Mouse (Mus musculus) stomach, postnatal 0 days (tissue): ENCODE results near the gene Hoxc6. TPM values are rescaled to one million over a fixed set of nuclear protein-coding genes. Genes with fewer than 3 reads are reported as not detected.
A peak's percentile ranks its signal among the peaks of the same experiment; 100 is the strongest.

ENCODE experiments used
- ATAC-seq: fragments of 200-750 bp; cut with Nextera tagmentation; 2 replicates; pipeline ENCODE4 v1.8.0; 2017; ENCODE audit not compliant: low FRiP score, low TSS enrichment
- DNase-seq: peaks from one replicate; pipeline ENCODE4 v3.0.0-alpha.2; 2016; ENCODE audit warnings: low spot score
- H3K27ac ChIP-seq: fragments of 300-500 bp; sonication (generic); replicated peaks from 2 replicates; pipeline ENCODE4 v1.5.1; 2014; ENCODE audit warnings: mild to moderate bottlenecking, control low read depth
- H3K27me3 ChIP-seq: fragments of 300-500 bp; sonication (generic); 2 replicates; pipeline ENCODE4 v1.6.1; 2014; ENCODE audit warnings: low read length; ENCODE audit not compliant: control insufficient read depth, insufficient read depth
- H3K36me3 ChIP-seq: fragments of 300-500 bp; sonication (generic); 2 replicates; pipeline ENCODE4 v1.6.1; 2014; ENCODE audit warnings: low read length, mixed read lengths; ENCODE audit not compliant: control insufficient read depth, insufficient read depth
- H3K4me1 ChIP-seq: fragments of 300-500 bp; sonication (generic); replicated peaks from 2 replicates; pipeline ENCODE4 v1.6.1; 2014; ENCODE audit warnings: antibody characterized with exemption; ENCODE audit not compliant: control insufficient read depth, insufficient read depth
- H3K4me2 ChIP-seq: fragments of 300-500 bp; sonication (generic); replicated peaks from 2 replicates; pipeline ENCODE4 v1.6.1; 2014; ENCODE audit warnings: low read depth, mild to moderate bottlenecking, control low read depth, moderate library complexity
- H3K4me3 ChIP-seq: fragments of 300-500 bp; sonication (generic); 2 replicates; pipeline ENCODE4 v1.5.1; 2014; ENCODE audit warnings: low read depth, low read length, control low read depth
- H3K9ac ChIP-seq: fragments of 300-500 bp; sonication (generic); 2 replicates; pipeline ENCODE4 v1.6.1; 2014; ENCODE audit warnings: mild to moderate bottlenecking, low read length, control low read depth, mixed read lengths
- H3K9me3 ChIP-seq: fragments of 300-500 bp; sonication (generic); 2 replicates; pipeline ENCODE4 v1.6.1; 2016; ENCODE audit warnings: low read length; ENCODE audit not compliant: control insufficient read depth
- CTCF ChIP-seq: IDR thresholded peaks from 2 replicates; pipeline ENCODE4 v1.5.1; 2016; ENCODE audit warnings: antibody characterized with exemption, low read depth, mild to moderate bottlenecking, moderate library complexity
- EP300 ChIP-seq: optimal IDR thresholded peaks from 2 replicates; pipeline ENCODE3; 2016; ENCODE audit warnings: antibody characterized with exemption
- WGBS: fragments of 180-500 bp; shearing (Covaris S2); extraction: QIAGEN DNeasy Blood & Tissue Kit; methylation state at CpG from one replicate; pipeline ENCODE4 v1.1.7; 2014; 5-methylcytosine and 5-hydroxymethylcytosine counted together
- polyA plus RNA-seq: library from polyadenylated mRNA; unstranded; fragments of >200 nt; fragmentation: Nextera tagmentation; extraction: Ambion mirVana; gene quantifications from 2 replicates; pipeline ENCODE4 v1.2.1, GENCODE M21; 2015

Gene Hoxc6
- polyA plus RNA-seq, 1 experiment from 2014 or later, result 4.9 TPM

GRCm38 (mm10) chr15:102963259-102963658, 34.8 kb upstream of the Hoxc6 start:
- Histone ChIP-seq H3K4me1 (no peaks in the 10 kb centered on the region), H3K27me3 (peaks cover 49% of the 10 kb centered on the region), H3K36me3 (no peaks in the 10 kb centered on the region), H3K9me3 (no peaks in the 10 kb centered on the region), H3K4me2 (no peak overlapping the region), H3K4me3 (no peak overlapping the region), H3K27ac (no peak overlapping the region), H3K9ac (no peak overlapping the region)
- WGBS, result 4% methylated on average over 8 of the region's 8 CpGs
- TF ChIP-seq CTCF, result no peak
- no peak for TF ChIP-seq EP300
- DNase-seq (no peak), ATAC-seq (no peak)

GRCm38 (mm10) chr15:102963671-102964640, 34.1 kb upstream of the Hoxc6 start:
- Histone ChIP-seq H3K4me3 (no peak overlapping the region), H3K27me3 (peaks cover 52% of the 10 kb centered on the region), H3K27ac (no peak overlapping the region), H3K4me2 (no peak overlapping the region), H3K9me3 (no peaks in the 10 kb centered on the region), H3K9ac (no peak overlapping the region), H3K36me3 (no peaks in the 10 kb centered on the region), H3K4me1 (no peaks in the 10 kb centered on the region)
- DNase-seq (no peak), ATAC-seq (no peak)
- no peak for TF ChIP-seq EP300
- TF ChIP-seq CTCF, result no peak
- 4% methylated on average over 28 of the region's 28 CpGs for WGBS

DNA sequence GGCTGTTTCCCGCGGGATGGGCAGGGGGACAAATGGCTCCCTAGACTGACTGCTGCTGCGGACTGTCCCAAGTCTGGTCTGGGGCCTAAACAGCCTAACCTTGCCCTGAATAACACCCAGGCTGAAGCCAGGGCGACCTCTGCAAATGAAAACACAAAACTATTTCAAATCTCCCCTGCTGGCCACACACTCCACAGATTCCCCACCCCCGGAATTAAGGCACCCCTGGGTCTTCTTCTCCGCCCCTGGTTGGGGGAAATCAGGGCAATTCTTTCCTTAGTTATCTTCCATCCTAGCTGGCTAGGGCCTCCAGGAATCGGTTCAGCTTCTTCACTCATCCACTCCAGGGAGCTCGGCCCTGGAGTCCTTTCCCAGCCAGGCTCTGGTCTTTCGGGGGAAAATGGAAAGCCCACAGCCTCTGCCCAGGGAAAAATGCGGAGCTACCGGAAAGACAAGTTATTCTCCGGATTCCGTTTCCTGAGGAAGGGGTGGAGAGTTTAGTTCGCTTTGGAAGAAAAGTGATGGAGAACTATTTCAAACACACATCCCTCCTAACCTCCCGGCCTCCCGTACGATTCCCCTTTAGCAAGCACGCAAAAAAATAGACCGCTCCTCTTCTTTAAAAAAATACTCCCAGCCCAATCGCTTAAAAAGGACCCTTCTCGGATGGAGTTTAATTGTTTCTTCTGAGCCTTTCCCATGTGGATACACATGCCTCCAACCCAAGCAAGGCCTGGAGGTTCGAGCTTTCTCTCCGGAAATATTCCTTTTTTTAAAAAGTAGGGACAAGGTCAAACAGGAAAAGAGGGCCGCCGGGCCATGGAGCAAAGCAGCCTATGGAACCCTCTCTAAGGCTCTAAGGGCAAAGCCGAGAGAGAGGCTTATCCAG, 32.8 kb upstream of the Hoxc6 start:
- TF ChIP-seq CTCF (no peak), EP300 (no peak)
- no peak for DNase-seq
- Histone ChIP-seq H3K4me2 (no peak overlapping the region), H3K9ac (no peak overlapping the region), H3K27me3 (peaks cover 48% of the 10 kb centered on the region), H3K27ac (no peak overlapping the region), H3K4me3 (no peak overlapping the region), H3K36me3 (no peaks in the 10 kb centered on the region), H3K4me1 (no peaks in the 10 kb centered on the region), H3K9me3 (no peaks in the 10 kb centered on the region)
- 9% methylated on average over 26 of the region's 26 CpGs for WGBS
- ATAC-seq, result no peak

GRCm38 (mm10) chr15:102965892-102966775, 31.9 kb upstream of the Hoxc6 start:
- Histone ChIP-seq H3K4me3 (peak overlapping the region; percentile 21), H3K9me3 (no peaks in the 10 kb centered on the region), H3K4me2 (peak overlapping the region; percentile 37), H3K27me3 (peaks cover 48% of the 10 kb centered on the region), H3K27ac (no peak overlapping the region), H3K9ac (no peak overlapping the region), H3K36me3 (no peaks in the 10 kb centered on the region), H3K4me1 (no peaks in the 10 kb centered on the region)
- ATAC-seq (peak; percentile 72), DNase-seq (peak; percentile 84)
- 6% methylated on average over 29 of the region's 30 CpGs for WGBS
- TF ChIP-seq EP300 (no peak), CTCF (peak; percentile 88)

DNA sequence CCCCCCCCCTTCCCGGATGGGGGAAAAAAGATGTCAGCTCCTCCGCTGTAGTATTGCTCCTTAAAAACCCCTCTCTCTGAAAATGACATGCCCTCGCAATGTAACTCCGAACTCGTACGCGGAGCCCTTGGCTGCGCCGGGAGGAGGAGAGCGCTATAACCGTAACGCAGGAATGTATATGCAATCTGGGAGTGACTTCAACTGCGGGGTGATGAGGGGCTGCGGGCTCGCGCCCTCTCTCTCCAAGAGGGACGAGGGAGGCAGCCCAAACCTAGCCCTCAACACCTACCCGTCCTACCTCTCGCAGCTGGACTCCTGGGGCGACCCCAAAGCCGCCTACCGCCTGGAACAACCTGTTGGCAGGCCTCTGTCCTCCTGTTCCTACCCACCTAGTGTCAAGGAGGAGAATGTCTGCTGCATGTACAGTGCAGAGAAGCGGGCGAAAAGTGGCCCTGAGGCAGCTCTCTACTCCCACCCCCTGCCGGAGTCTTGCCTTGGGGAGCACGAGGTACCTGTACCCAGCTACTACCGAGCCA, 31.2 kb upstream of the Hoxc6 start, which contains the start of gene Hoxc10:
Gene Hoxc10, plus strand, starts transcription at position 21 of the 536 bp plus-strand sequence.
- Histone ChIP-seq H3K4me3 (peak within 1 kb of the TSS; percentile 21), H3K4me2 (peak within 1 kb of the TSS; percentile 37), H3K27me3 (peaks cover 48% of the 10 kb centered on the region), H3K9me3 (no peaks in the 10 kb centered on the region), H3K36me3 (no peaks in the 10 kb centered on the region), H3K9ac (no peak within 1 kb of the TSS), H3K4me1 (no peaks in the 10 kb centered on the region), H3K27ac (no peak within 1 kb of the TSS)
- DNase-seq, result no peak
- TF ChIP-seq CTCF (no peak), EP300 (no peak)
- ATAC-seq, result 0 out of 2 replicates have a peak, but pooled peaks have one; percentile 25
- WGBS, result 3% methylated on average over 26 of the region's 27 CpGs
